Mouse (Mus musculus) retina, adult 2 months (tissue): ENCODE measurements around the gene Tmprss11d.
"Not testable (repeated sequence)": the region's sequence is repeated elsewhere in the genome, so short reads cannot be mapped to it uniquely, and the experiment has no call there.

ENCODE experiments used
- DNase-seq: peaks from one replicate; pipeline ENCODE4 v3.0.0-alpha.2; 2012; ENCODE audit warnings: low read depth, low spot score

The Tmprss11d gene

DNA sequence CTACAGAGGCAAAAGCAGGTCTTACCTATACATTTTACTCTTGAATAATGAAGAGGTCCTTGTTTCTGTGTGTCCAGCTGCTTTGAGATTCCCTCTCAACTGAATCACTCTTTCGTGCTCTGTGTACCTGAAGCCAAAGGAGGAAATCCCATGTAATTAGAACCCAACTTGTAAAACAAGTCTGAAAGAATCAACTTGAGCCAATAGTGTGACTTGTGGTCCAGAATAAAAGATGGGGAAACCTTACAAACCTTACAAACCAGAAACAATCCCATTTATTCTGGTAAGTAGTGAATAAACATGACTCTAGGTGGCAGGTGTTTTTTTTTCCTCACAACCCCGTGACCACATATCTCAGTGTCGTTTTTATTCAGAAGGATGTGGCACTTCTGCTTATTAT lies at the start of gene Tmprss11d:
Gene Tmprss11d, minus strand, starts transcription at position 101 of the 400 bp plus-strand sequence.
- DNase-seq: no peak

DNA sequence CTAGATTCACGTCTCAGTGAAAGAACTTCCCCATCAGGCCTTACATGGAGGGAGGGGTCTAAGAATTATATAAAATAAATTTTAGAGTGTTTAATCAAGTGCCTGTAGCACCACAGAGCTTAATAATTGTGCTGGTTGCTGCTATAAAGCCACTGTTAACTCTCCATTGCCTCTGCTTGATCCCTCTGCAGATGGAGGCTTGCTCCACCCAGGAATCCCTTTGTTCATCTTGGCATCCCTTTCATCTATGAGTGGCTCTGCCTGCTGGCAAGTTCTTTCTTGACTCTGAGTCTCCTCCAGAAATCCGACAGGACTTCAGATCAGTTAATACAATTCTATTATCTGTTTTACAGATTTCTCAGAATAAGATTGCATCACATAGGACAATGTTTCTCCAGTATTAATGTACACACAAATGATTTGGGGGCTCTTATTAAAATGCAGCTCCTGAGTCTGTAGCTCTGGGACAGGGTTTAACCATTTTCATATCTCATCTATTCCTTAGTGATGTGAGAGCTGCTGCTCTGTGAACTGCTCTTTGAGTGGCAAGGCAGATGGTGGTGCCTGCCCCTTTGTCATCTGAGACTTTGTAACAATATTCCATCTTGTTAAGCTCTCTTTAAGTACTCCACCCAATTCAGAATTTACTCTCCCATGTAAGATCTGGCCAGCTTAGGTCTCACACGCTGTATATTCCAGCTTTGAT lies 48.3 kb upstream of the Tmprss11d start:
- no peak for DNase-seq

DNA sequence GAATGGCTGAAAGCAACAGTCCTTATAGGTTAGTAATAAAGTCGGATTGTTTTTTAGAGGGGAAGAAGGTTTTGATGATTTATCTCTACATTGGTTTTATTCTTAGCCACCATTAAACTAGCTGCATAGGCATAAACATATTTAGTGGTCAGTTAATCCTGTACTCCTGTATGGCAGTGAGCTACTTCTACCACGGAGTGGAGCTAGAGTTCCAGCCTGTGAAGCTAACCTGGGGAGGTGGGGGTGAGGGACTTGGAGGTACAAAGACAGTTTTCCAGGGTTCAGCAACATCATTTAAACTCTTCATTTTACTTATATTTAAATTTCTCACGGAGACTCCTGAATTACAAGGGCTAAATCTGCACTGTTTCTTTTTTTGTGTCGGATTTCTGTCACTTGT lies 46.3 kb upstream of the Tmprss11d start:
- no peak for DNase-seq

DNA sequence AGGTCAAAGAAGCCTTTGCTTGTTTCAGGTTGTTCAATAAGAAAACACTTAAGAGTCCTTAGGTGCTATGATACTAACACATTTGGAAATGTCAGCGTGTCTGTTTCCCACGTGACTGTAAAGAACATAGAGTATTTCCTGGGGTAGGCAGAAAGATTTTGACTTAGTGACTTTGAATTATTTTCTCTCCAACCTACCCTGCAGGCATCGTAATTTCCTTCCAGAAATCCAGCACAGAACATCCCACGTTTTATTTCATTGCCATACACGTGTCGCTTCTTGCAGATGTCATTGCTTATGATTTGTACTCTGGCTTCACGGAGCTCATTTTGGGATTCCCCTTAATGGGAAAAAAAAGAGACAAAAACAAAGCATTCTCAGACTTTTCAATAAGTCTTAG lies 41.1 kb upstream of the Tmprss11d start:
- no peak for DNase-seq

DNA sequence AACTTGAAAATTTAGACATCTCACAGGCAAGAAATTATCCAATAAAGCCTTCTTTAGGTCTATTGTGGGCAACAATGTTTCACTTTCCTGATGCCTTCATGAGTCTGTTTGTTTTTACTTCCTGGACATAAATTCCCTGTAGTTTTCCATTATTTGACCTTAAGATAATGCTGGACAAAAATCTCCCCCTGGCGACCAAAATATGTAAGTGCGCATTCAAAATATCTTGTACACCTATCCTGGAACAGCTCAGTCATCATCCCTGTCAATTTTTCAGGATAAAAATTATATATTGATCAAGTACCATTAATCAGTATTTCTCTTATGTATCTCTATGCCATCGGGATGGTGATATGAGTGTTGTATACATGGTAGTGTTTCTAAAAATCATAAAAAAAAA lies 37.6 kb upstream of the Tmprss11d start:
- no peak for DNase-seq

DNA sequence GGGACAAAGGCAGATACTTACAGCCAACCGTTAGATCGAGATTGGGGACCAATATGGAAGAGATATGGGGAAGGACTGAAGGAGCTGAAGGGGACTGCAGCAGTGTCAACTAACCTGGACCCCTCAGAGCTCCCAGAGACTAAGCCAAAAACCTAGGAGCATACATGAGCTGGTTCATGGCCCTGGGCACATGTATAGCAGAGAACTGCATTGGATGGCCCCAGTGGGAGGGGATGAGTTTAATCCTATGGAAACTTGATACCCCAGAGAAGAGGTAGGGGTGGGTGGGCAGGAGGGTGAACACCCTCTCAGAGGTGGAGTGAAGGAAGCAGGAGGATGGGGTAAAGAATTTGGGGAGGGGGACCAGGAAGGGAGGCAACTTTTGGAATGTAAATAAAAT lies 34.7 kb upstream of the Tmprss11d start:
- no peak for DNase-seq

DNA sequence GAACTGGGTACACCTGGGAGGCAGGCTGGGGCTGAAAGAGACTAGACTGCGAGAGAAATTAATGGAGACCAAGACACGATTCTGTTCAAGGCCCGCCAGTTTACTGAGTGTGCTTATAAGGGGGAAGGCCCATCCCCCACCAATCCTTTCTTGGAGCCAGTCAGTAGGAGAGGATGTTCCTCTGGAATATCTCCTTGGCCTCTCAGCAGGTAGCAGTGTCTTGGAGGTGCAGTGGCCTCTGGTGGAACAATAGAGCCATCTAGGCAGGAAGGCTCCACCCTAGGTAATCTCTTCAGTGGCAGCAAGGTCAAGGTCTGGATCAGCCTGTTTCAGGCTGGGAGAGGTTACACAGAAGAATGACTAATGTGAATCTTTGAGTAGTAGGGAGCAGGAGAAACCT lies 34.0 kb upstream of the Tmprss11d start:
- no peak for DNase-seq

DNA sequence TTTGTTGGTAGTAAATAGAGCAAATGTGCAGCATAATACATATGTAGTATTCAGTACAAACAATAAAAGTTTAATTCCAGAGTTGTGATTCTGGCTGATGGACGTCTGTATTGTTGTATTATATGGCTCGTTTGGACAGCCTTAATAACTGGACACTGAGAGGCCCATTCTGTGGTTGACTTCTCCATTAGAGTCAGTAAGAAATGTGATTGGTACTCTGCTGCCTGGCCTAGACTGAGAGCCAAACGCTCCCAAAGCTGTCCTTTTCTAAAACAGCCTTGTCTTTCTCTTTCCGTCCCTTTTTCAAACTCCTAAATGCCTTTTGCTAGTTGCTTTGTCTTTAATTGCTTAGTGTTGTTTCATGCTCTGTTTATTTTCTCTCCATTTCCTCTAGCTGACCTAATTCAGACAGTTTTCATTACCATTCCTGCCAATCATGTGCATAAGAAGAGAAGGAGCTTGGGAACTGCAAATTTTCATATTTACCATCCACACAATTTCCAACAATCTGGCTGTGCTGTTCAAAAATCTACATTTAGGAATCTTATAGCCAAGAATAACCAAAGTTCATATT lies 13.7 kb downstream of the Tmprss11d start:
- DNase-seq: peak; percentile 32

DNA sequence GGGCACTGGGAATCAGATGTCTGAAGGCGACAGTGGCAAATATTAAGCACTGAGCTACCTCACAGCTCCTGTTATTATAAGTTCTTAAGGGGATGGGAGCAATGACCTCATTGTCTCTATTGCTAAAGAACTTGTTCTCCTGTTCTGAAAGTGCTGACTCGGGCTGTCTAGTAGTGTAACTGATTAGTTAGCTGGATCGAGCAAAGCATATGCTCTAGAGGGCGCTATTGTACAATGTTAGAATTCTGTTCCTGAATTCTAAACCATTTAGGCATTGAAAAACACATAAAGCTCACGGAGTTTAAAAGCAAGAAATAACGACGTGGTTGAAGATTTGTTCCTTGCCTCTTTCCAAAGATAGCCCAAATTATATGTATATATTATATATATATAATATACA lies 20.3 kb downstream of the Tmprss11d start:
- peak; percentile 25 for DNase-seq

DNA sequence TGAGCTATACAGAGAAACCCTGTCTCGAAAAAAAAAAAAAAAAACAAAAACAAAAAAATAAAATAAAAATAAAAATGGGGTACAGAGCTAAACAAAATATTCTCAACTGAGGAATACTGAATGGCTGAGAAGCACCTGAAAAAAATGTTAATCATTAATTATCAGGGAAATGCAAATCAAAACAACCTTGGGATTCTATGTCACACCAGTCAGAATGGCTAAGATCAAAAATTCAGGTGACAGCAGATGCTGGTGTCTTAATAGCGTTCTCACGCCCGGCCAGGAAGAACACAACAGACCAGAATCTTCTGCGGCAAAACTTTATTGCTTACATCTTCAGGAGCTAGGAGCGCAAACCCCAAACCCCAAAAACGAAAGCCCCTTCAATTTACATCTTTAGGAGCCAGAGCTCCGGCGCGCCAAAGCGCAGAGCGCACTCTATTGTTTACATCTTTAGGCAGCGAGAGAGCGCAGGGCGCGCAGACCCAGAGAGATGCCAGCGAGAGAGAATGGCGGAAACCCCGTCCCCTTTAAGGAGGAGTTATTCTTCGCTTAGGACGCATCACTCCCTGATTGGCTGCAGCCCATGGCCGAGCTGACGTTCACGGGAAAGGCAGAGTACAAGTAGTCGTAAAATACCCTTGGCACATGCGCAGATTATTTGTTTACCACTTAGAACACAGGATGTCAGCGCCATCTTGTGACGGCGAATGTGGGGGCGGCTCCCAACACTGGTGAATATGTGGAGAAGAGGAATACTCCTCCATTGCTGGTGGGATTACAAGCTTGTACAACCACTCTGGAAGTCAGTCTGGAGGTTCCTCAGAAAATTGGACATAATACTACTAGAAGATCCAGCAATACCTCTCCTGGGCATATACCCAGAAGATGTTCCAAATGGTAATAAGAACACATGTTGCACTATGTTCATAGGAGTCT lies 54.9 kb downstream of the Tmprss11d start:
- DNase-seq: not testable (repeated sequence)

DNA sequence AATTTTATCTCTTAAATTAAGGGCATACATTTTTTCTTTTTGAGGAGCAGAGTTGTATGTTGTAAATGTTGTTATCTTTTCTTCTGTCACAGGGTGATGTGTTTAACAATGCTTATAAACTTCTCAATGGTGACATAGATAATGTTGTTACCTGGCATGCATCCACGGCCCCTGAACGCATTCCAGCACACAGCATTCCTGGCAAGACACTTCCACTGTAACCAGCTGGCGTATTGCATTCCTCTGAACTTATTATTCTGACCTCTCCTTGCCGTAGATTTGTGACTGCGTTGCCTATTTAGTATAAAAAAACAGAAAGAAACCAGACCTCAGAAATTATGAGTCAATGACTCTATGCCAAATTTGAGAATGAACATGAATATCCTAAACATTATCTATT lies 67.1 kb downstream of the Tmprss11d start:
- DNase-seq: no peak

DNA sequence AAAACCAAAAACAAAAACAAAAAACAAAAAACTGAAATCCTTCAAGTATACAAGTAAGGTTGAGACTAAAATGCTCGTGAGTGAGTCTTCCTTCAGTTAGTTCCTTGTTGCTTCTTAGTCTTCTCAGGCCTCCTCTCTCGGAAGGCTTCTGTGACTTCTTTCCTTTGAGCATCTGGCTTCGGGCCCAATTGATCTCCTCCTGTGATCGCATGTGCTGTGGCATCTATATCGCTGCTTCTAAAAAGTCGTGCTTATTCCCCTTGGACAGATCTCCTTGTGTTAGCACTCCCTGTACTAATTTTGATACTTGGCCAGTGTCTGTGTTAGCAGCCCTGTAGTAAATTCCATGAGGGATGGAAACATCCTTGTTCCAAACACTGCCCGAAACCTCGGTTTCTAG lies 69.3 kb downstream of the Tmprss11d start:
- DNase-seq: no peak

DNA sequence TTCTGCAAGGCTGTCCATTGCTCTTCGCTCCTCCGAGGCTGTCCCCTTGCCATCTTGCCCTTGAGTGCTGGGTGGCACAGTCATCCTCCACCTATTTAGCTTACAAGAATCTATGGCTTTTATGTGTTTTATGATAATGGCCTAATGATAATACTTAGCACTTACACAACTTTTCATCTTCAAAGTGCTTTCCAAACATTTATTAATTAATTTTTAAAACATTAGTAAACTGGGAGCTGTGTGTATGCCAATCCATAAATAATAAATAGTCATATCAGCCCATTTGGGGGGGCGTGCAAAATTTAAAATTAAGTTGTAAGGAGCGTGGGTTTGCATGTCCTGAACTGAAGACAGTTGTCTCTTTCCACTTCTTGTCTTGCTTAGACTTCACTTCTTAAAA lies 84.0 kb downstream of the Tmprss11d start, which contains the start of gene Tmprss11c:
Gene Tmprss11c, minus strand, starts transcription at position 101 of the 400 bp plus-strand sequence.
- DNase-seq: no peak
